Mouse (Mus musculus): ENCODE measurements around the gene Steap3. TPM values are rescaled to one million over a fixed set of nuclear protein-coding genes. Genes with fewer than 3 reads are reported as not detected.

Gene Steap3
- polyA plus RNA-seq, 1 experiment from 2014 or later = 3.0 TPM

DNA sequence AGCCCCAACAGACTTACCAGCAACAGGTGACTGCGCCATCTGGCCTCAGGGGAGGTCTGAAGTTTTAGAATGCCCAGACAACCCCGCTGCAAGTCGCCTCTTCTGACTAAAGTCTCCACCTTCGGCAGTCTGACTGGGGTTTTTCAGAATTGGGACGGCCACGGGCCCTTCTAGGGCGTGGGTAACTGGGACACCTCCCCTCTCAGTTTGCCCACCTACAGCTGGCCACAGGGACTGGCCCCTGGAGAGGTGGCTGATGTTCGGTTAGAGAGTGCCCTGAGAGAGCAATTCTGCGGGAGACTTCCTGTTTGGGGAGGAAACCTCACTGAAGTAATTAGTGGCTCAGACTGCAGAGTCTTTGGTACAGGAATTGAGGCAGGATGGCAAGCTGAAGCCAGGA lies 13.8 kb downstream of the Steap3 start:
- H3K4me2 ChIP-seq (ENCODE audit: low read depth) = no peak overlapping the region

DNA sequence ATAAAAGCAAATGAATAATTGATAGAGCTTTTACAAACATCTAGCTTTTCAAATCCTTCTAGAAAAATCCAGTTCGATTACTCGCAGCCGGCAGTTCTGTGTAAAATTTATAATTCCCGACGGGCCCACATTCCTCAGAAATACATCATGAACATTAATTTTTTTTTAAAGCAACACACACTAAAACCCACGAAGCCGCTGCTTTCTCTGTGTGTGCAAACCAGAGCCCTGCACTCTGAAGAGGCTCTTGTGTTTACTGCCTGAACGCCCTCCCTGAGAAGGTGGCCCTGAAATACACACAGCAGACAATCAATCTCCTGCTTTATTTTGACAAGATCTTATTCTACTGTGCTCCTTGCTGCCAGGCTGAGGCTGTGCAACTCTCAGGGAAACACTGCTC lies 14.3 kb downstream of the Steap3 start:
- H3K4me3 ChIP-seq (ENCODE audit: low read depth, low read length) = no peak overlapping the region
- no peaks in the 10 kb centered on the region for H3K36me3 ChIP-seq (ENCODE audit: control insufficient read depth, insufficient read depth, low read length)
- no peaks in the 10 kb centered on the region for H3K27me3 ChIP-seq (ENCODE audit: control insufficient read depth, insufficient read depth, low read length)
- ATAC-seq (ENCODE audit: insufficient read depth, low FRiP score, low TSS enrichment) (no peak), DNase-seq (ENCODE audit: low spot score) (no peak)
- no peaks in the 10 kb centered on the region for H3K9me3 ChIP-seq (ENCODE audit: control insufficient read depth, low read length)
- 0 out of 2 replicates have a peak overlapping the region, but pooled peaks have one; percentile 4 for H3K9ac ChIP-seq (ENCODE audit: low read length)
- no peak overlapping the region for H3K4me2 ChIP-seq (ENCODE audit: low read depth)
- WGBS = 73% methylated on average over 8 of the region's 8 CpGs
- no peak overlapping the region for H3K27ac ChIP-seq (ENCODE audit: low read depth, low read length)
- H3K4me1 ChIP-seq (ENCODE audit: control insufficient read depth, insufficient read depth, low read length) = 0 out of 2 replicates have a peak, but pooled peaks cover 3% of the 10 kb centered on the region

More for the DNA sequence above, 13.8 kb downstream of the Steap3 start:
- Histone ChIP-seq H3K4me3 (ENCODE audit: low read depth, low read length) (no peak overlapping the region), H3K4me1 (ENCODE audit: control insufficient read depth, insufficient read depth, low read length) (0 out of 2 replicates have a peak, but pooled peaks cover 3% of the 10 kb centered on the region), H3K9ac (ENCODE audit: low read length) (no peak overlapping the region), H3K27me3 (ENCODE audit: control insufficient read depth, insufficient read depth, low read length) (no peaks in the 10 kb centered on the region), H3K9me3 (ENCODE audit: control insufficient read depth, low read length) (no peaks in the 10 kb centered on the region), H3K27ac (ENCODE audit: low read depth, low read length) (no peak overlapping the region), H3K36me3 (ENCODE audit: control insufficient read depth, insufficient read depth, low read length) (no peaks in the 10 kb centered on the region)
- DNase-seq (ENCODE audit: low spot score) (no peak), ATAC-seq (ENCODE audit: insufficient read depth, low FRiP score, low TSS enrichment) (no peak)
- 56% methylated on average over 9 of the region's 9 CpGs for WGBS

DNA sequence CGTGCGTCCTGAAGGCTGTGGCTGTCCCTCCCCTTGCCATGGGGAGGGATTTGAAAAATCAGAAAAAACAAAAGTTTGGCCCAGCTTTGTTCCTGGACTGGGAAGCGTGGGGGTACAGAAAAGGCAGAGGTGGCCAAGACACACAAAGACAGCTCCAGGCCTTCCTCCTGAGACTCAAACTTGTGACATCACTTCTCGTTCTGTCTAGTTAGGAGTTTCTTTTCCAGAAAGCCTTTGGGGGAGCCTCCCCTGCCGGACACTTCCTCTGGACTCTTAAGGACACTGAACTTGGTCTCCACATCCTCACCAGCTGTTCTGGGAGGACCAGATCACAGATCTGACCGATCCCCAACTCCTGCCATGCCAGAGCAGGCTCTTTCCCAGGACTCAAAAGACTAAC lies 18.8 kb downstream of the Steap3 start:
- no peaks in the 10 kb centered on the region for H3K27me3 ChIP-seq (ENCODE audit: control insufficient read depth, insufficient read depth, low read length)
- no peak overlapping the region for H3K27ac ChIP-seq (ENCODE audit: low read depth, low read length)
- H3K4me1 ChIP-seq (ENCODE audit: control insufficient read depth, insufficient read depth, low read length) = no peaks in the 10 kb centered on the region
- no peak overlapping the region for H3K4me3 ChIP-seq (ENCODE audit: low read depth, low read length)
- H3K9me3 ChIP-seq (ENCODE audit: control insufficient read depth, low read length) = no peaks in the 10 kb centered on the region
- whole genome bisulfite sequencing = 81% methylated on average over 6 of the region's 6 CpGs
- H3K4me2 ChIP-seq (ENCODE audit: low read depth) = no peak overlapping the region
- no peak overlapping the region for H3K9ac ChIP-seq (ENCODE audit: low read length)
- DNase-seq (ENCODE audit: low spot score) = no peak
- H3K36me3 ChIP-seq (ENCODE audit: control insufficient read depth, insufficient read depth, low read length) = no peaks in the 10 kb centered on the region
- no peak for ATAC-seq (ENCODE audit: insufficient read depth, low FRiP score, low TSS enrichment)

DNA sequence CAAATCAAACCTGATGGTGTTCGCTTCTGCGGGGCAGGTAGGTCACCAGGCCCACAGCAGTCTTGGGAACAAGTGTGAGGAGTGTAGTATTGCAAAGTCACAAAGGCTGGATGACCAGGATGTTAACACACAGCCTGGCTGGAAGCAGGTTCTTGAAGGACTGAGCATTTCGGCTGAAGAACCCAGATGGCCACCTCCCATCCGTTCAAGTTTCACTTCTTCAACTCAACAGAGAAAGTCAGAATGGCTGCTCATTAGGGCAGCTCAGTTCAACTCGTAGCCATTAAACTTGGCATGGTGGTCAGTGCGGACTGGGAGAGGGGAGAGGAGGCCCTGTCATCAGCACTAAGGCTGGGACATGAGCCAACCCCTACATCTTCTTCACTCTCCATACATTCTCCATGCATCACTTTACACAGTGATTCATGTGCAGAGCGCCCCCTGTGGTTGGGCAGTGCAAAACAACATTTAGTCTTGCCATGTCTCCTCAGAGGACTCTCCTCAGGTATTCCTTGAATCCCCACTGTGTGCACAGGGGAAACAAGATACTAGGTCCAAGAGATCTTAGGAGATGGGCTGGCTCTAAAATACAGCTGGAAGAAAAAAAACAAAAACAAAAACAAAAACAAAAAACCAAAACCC lies 19.9 kb downstream of the Steap3 start:
- H3K9ac ChIP-seq (ENCODE audit: low read length) = no peak overlapping the region
- ATAC-seq (ENCODE audit: insufficient read depth, low FRiP score, low TSS enrichment) = no peak
- no peak overlapping the region for H3K4me3 ChIP-seq (ENCODE audit: low read depth, low read length)
- no peak for DNase-seq (ENCODE audit: low spot score)
- WGBS = 86% methylated on average over 7 of the region's 7 CpGs
- H3K4me2 ChIP-seq (ENCODE audit: low read depth) = no peak overlapping the region
- H3K36me3 ChIP-seq (ENCODE audit: control insufficient read depth, insufficient read depth, low read length) = no peaks in the 10 kb centered on the region
- H3K27me3 ChIP-seq (ENCODE audit: control insufficient read depth, insufficient read depth, low read length) = no peaks in the 10 kb centered on the region
- H3K27ac ChIP-seq (ENCODE audit: low read depth, low read length) = no peak overlapping the region
- no peaks in the 10 kb centered on the region for H3K4me1 ChIP-seq (ENCODE audit: control insufficient read depth, insufficient read depth, low read length)
- no peaks in the 10 kb centered on the region for H3K9me3 ChIP-seq (ENCODE audit: control insufficient read depth, low read length)

DNA sequence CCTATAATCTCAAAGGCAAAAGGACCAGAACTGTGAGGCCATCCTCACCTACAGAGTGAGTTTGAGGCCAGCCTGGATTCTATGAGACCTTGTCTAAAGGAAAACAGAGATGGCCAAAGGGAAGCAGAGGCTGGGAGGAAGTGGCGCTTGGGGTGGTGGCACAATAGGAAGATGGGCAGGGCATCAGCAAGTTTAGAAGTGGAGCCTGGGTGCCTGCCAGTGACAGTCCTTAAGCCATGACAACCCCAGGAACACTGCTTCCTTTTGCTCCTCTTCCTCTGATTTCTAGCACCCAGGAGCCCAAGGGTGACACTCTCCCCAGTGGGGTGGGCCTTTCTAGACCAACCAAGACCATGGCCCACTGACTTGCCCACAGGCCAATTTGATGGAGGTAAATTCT lies 21.3 kb downstream of the Steap3 start:
- Histone ChIP-seq H3K9me3 (ENCODE audit: control insufficient read depth, low read length) (no peaks in the 10 kb centered on the region), H3K4me2 (ENCODE audit: low read depth) (no peak overlapping the region), H3K27me3 (ENCODE audit: control insufficient read depth, insufficient read depth, low read length) (no peaks in the 10 kb centered on the region), H3K9ac (ENCODE audit: low read length) (no peak overlapping the region), H3K4me3 (ENCODE audit: low read depth, low read length) (no peak overlapping the region), H3K36me3 (ENCODE audit: control insufficient read depth, insufficient read depth, low read length) (no peaks in the 10 kb centered on the region), H3K27ac (ENCODE audit: low read depth, low read length) (no peak overlapping the region), H3K4me1 (ENCODE audit: control insufficient read depth, insufficient read depth, low read length) (no peaks in the 10 kb centered on the region)
- DNase-seq (ENCODE audit: low spot score) (no peak), ATAC-seq (ENCODE audit: insufficient read depth, low FRiP score, low TSS enrichment) (no peak)
- 100% methylated on average over 1 of the region's 1 CpGs for WGBS

DNA sequence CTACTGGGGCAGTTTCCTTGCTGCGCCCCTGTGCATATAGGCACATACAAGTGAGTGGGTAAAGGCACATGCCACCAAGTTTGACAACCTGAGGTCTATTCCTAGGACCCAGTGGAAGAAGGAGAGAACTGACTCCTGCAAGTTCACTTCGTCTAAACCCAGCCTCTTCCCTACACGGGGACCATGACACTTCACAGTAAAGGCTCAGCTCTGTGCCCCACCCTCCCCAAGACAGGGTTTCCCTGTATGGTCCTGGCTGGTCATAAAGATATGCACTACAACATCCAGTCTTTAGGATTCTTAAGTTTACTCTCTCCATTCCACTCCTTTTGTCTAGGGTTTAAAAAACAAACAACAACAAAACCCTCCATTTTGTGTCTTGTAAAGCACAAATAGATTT lies 21.9 kb downstream of the Steap3 start:
- Histone ChIP-seq H3K27me3 (ENCODE audit: control insufficient read depth, insufficient read depth, low read length) (no peaks in the 10 kb centered on the region), H3K4me1 (ENCODE audit: control insufficient read depth, insufficient read depth, low read length) (no peaks in the 10 kb centered on the region), H3K27ac (ENCODE audit: low read depth, low read length) (no peak overlapping the region), H3K9me3 (ENCODE audit: control insufficient read depth, low read length) (no peaks in the 10 kb centered on the region), H3K9ac (ENCODE audit: low read length) (no peak overlapping the region), H3K4me2 (ENCODE audit: low read depth) (no peak overlapping the region), H3K36me3 (ENCODE audit: control insufficient read depth, insufficient read depth, low read length) (no peaks in the 10 kb centered on the region), H3K4me3 (ENCODE audit: low read depth, low read length) (no peak overlapping the region)
- ATAC-seq (ENCODE audit: insufficient read depth, low FRiP score, low TSS enrichment) = no peak
- DNase-seq (ENCODE audit: low spot score) = no peak
- 81% methylated on average over 3 of the region's 3 CpGs for WGBS

DNA sequence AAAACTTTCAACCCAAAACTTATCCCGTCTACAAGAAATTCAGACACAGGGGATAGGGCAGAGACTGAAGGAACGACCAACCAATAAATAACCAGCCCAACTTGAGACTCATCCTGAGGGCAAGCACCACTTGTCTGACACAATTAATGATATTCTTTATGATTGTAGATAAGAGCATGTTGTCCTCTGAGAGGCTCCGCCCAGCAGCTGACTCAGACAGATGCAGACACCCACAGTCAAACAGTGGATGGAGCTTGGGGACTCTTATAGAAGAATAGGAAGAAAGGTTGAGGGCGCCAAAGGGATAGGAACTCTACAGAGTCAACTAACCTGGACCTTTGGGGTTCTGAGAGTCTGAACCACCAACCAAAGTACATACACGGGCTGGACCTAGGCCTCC lies 22.7 kb downstream of the Steap3 start:
- Histone ChIP-seq H3K4me3 (ENCODE audit: low read depth, low read length) (no peak overlapping the region), H3K27ac (ENCODE audit: low read depth, low read length) (no peak overlapping the region), H3K27me3 (ENCODE audit: control insufficient read depth, insufficient read depth, low read length) (no peaks in the 10 kb centered on the region), H3K4me1 (ENCODE audit: control insufficient read depth, insufficient read depth, low read length) (no peaks in the 10 kb centered on the region), H3K36me3 (ENCODE audit: control insufficient read depth, insufficient read depth, low read length) (no peaks in the 10 kb centered on the region), H3K9ac (ENCODE audit: low read length) (no peak overlapping the region), H3K9me3 (ENCODE audit: control insufficient read depth, low read length) (no peaks in the 10 kb centered on the region), H3K4me2 (ENCODE audit: low read depth) (no peak overlapping the region)
- no peak for ATAC-seq (ENCODE audit: insufficient read depth, low FRiP score, low TSS enrichment)
- no peak for DNase-seq (ENCODE audit: low spot score)
- WGBS = 86% methylated on average over 5 of the region's 5 CpGs

DNA sequence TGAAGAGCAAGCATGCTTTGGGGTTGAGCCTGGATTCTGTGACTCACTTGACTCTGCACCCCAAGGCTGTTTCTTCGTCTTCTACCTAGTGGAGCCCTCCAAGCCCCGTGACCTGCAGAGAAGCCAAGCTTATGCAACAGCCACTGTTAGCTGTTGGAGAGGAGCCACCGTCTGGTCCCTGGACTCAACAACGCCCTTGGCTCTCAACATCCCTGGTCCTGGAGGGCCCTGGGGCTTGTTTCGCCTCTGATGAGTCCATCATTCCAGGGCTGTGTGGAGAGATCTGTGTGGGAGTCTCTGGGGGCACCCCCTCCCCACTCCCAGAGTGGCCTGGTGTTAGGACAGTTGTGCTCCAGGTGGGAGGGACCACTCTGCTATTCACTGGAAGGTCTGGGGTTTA lies 24.3 kb downstream of the Steap3 start:
- H3K27ac ChIP-seq (ENCODE audit: low read depth, low read length) = no peak overlapping the region
- ATAC-seq (ENCODE audit: insufficient read depth, low FRiP score, low TSS enrichment) = no peak
- 82% methylated on average over 5 of the region's 5 CpGs for WGBS

DNA sequence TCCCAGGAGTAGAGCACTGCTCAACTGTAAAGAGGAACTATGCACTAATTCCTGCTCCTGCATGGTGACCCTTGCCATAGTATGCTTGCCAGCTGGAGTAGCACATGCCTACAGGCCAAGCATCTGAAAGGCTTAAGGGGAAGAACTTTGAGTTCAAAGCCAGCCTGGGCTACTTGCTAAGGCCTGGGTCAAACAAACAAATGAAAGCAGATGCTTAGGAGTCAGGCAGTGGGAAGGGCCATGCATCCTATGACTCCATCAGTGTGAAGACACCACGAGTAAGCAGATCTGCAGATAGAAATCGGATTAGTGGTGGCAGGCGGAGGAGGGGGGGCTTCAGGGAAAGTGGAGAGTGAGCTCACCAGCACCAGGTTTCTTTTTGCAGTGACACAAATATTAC lies 25.2 kb downstream of the Steap3 start:
- H3K27ac ChIP-seq (ENCODE audit: low read depth, low read length) = no peak overlapping the region
- no peaks in the 10 kb centered on the region for H3K27me3 ChIP-seq (ENCODE audit: control insufficient read depth, insufficient read depth, low read length)
- H3K36me3 ChIP-seq (ENCODE audit: control insufficient read depth, insufficient read depth, low read length) = no peaks in the 10 kb centered on the region
- ATAC-seq (ENCODE audit: insufficient read depth, low FRiP score, low TSS enrichment) (no peak), DNase-seq (ENCODE audit: low spot score) (no peak)
- 84% methylated on average over 3 of the region's 3 CpGs for WGBS
- H3K9ac ChIP-seq (ENCODE audit: low read length) = no peak overlapping the region
- no peaks in the 10 kb centered on the region for H3K4me1 ChIP-seq (ENCODE audit: control insufficient read depth, insufficient read depth, low read length)
- no peaks in the 10 kb centered on the region for H3K9me3 ChIP-seq (ENCODE audit: control insufficient read depth, low read length)
- H3K4me3 ChIP-seq (ENCODE audit: low read depth, low read length) = no peak overlapping the region
- H3K4me2 ChIP-seq (ENCODE audit: low read depth) = no peak overlapping the region

More for the DNA sequence above, 24.3 kb downstream of the Steap3 start:
- Histone ChIP-seq H3K27me3 (ENCODE audit: control insufficient read depth, insufficient read depth, low read length) (no peaks in the 10 kb centered on the region), H3K36me3 (ENCODE audit: control insufficient read depth, insufficient read depth, low read length) (no peaks in the 10 kb centered on the region), H3K9me3 (ENCODE audit: control insufficient read depth, low read length) (no peaks in the 10 kb centered on the region), H3K4me2 (ENCODE audit: low read depth) (no peak overlapping the region), H3K9ac (ENCODE audit: low read length) (no peak overlapping the region), H3K4me3 (ENCODE audit: low read depth, low read length) (no peak overlapping the region), H3K4me1 (ENCODE audit: control insufficient read depth, insufficient read depth, low read length) (no peaks in the 10 kb centered on the region)
- no peak for DNase-seq (ENCODE audit: low spot score)

All from neural tube, embryonic 11.5 days (tissue).